Mouse (Mus musculus): ENCODE data around the gene Hist1h4k. TPM values are rescaled to one million over a fixed set of nuclear protein-coding genes. Genes with fewer than 3 reads are reported as not detected.
"Not testable (repeated sequence)": the region's sequence is repeated elsewhere in the genome, so short reads cannot be mapped to it uniquely, and the experiment has no call there.

Gene Hist1h4k
- 100 to 1,000 TPM; 229 to 266 TPM for total RNA-seq (2021)
- long read RNA-seq, experiment 1, result 0 reads
- long read RNA-seq, experiment 2, partial matches to known transcripts, result 0 of 1 reads
- long read RNA-seq, experiment 2, other reads (novel, unspliced or antisense), result 0 of 1 reads

GRCm38 (mm10) chr13:21750159-21751017 is at the start of gene Hist1h4k:
TSS of gene Hist1h4k (minus strand) at chr13:21750505.
- peak; percentile 89 to 92 for DNase-seq (ENCODE audit: low spot score in 2 of 2)

DNA sequence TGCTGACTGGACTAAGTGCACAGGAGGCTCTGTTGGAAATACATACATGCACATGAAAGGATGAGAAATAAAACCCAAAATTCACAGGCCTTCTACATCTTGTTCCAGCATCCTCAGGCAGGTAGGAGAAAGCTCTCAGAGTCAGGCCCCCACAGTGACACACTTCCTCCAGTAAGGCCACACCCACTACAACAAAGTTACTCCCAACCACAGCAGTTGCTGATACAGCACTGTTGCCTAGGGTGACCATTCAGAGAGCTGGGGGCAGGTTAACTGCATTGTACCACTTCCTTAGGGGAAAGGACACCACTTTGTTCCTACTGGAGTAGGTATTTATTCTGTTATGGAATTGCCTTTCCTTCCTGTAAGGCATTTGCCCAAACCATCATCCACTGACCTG is 46.9 kb upstream of the Hist1h4k start:
- DNase-seq (ENCODE audit: low spot score in 2 of 2), result not testable (repeated sequence)

DNA sequence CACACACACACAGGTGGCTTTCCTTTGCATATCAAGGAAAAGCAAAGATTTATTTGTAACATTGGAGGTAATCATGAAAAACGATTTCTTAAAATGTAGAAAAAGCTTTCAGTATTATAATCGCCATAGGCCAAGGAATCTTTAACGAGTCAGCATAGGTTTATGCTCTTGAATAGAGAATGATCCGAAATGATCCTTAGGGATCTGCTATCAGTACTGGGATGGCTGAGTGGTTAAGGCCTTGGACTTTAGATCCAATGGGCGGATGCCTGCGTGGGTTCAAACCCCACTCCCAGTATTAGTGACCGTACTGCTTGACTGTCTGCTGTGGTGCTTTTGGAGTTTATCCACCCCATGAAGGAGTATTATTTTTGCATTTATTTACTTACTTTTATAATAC is 45.3 kb upstream of the Hist1h4k start:
- no peak for DNase-seq (ENCODE audit: low spot score in 2 of 2)

- DNase-seq (ENCODE audit: low spot score in 2 of 2), result no peak
Measured at GRCm38 (mm10) chr13:21790601-21791283, 40.4 kb upstream of the Hist1h4k start.

GRCm38 (mm10) chr13:21789925-21790324 is 39.6 kb upstream of the Hist1h4k start:
- DNase-seq (ENCODE audit: low spot score in 2 of 2), result no peak

- no peak for DNase-seq (ENCODE audit: low spot score in 2 of 2)
Measured at GRCm38 (mm10) chr13:21787760-21788593, 37.7 kb upstream of the Hist1h4k start.

GRCm38 (mm10) chr13:21786899-21787629 is 36.8 kb upstream of the Hist1h4k start, which contains the start of the genes Hist1h2an and Hist1h2bp:
TSS of gene Hist1h2an (minus strand) at chr13:21787218.
TSS of gene Hist1h2bp (plus strand) at chr13:21787461.
- DNase-seq (ENCODE audit: low spot score in 2 of 2), result peak; percentile 86 to 99

DNA sequence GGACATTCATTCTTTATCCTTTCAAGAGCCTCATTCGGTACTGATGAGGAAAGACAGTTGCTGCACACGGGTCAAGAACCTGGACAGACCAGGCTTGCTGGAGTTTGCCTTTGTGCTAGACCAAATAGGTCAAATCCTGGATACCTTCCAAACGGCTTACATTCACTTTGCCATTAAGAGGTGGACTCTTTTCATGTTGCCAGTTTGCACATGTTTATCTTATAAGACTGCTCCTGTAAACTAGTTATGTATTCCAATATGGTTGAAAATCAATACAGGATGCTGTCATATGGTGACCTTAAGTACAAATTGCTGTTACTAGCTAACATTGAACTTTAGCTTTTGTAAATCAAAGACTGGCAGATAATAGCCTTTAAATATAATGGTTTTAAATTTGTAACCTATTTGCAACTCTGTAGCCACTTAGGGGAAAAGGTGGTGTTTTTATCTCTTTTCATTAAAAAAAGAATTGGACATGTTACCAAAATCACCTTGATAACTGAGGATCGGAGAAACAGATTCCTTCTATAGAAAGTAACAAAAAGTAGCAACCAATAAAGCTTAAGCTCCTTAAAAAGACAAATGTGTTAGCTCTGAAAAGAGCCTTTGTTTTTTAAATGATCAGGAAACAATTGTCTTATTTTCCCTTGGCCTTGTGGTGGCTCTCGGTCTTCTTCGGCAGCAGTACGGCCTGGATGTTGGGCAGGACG is 36.0 kb upstream of the Hist1h4k start:
- DNase-seq (ENCODE audit: low spot score in 2 of 2), result no peak

DNA sequence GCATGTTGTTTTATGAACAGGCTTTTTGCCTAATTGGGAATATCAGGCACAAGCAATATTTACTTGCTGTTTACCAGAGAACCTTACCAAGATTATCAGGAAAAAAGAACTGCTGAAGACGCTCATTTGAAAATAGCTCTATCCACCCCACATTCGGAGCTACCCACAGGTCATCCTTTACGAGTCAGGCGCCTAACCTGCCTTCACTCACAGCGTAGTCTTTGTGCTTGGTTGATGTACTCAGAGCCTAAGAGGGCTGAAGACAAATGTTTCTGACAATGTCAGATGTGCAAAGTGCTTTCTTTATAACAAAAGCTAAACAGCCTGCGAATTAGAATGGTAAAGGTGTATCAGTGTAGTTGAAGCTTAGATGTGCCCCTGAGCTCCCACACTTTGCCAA is 34.0 kb upstream of the Hist1h4k start:
- DNase-seq (ENCODE audit: low spot score in 2 of 2), result no peak

DNA sequence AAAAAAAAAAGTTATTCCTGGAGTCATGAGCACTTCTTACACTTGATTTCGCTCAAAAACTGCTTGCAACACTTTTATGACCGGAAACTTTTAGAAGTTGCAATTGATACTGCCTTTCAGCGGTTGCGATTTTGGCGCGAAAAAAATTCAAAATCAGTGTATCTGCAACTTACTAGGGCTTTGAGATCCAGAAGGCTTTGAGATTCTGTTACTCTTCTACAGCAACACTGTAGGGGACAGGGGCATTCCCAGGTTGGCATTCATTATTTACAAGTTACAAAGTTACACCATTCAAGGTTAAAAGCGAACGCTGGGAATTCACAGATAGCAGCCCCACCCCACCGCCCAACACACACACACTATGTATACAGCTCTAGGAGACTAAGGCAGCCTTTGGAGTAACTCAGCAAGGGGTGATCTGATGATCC is 33.4 kb upstream of the Hist1h4k start:
- peak in 1 of 2 experiments; percentile 28 for DNase-seq (ENCODE audit: low spot score in 2 of 2)

DNA sequence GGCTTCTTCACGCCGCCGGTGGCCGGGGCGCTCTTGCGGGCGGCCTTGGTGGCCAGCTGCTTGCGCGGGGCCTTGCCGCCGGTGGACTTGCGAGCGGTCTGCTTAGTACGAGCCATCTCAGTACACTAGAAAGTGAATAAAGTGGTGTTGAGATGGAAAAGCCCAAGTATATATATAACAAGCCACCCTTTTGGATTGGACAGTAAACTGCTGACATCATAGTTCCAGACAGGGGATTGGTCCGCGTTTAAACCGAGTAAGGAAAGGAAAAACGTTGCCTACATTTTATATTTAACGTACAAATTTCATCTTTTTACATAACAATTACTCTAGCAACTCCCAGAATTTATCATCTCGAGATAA is 32.9 kb upstream of the Hist1h4k start, which contains the start of gene Hist1h3i:
TSS of gene Hist1h3i (minus strand) at position 116 of the 363 bp plus-strand sequence.
- DNase-seq (ENCODE audit: low spot score in 2 of 2), result peak; percentile 62 to 91

- peak in 1 of 2 experiments; percentile 34 for DNase-seq (ENCODE audit: low spot score in 2 of 2)
Measured at GRCm38 (mm10) chr13:21782361-21783254, 32.3 kb upstream of the Hist1h4k start.

DNA sequence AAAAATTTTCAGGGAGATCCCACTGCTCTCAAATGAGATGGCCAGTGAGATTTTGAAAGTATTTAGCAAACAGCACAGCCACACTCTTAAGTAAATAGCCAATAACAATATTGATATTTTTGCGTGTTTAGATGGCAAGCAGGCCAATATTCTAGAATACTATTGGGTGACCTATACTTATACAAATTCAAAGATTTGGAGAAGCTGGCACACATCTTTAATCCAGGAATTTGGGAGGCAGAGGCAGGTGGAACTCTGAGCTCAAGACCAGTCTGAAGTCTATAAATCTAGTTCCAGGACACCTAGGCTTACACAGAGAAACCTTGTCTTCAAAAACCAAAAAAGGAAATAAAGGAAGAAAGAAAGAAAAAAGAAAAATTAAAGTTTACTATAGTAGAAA is 31.3 kb upstream of the Hist1h4k start:
- no peak for DNase-seq (ENCODE audit: low spot score in 2 of 2)

DNA sequence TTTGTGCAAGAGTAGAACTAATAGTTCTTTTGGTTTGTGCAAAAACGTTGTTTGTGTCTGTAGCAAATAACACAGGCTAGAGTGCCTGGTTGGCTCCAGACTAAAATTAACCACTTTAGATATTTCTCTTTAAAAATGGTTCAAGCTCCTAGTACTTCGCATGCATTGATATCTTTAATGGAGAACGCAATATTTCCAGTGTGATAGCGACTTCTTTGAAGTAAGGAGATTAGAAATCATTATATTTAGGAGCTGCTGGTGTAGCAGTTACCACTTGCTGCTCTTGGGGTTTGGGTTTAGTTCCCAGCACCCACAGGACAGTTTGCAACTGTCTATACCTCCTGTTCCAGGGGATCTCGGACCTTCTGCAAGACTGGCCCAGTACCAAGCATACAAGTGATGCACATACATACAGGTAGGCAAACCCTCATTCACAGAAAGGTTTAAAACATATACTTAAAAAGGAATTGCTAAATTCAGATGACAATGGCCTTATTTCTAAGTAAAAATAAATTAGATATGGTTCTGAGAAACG is 30.8 kb upstream of the Hist1h4k start:
- DNase-seq (ENCODE audit: low spot score in 2 of 2), result no peak

- DNase-seq (ENCODE audit: low spot score in 2 of 2), result peak in 1 of 2 experiments; percentile 15
Measured at GRCm38 (mm10) chr13:21779767-21780731, 29.7 kb upstream of the Hist1h4k start, which contains the start of gene Hist1h1b. TSS of gene Hist1h1b (minus strand) at chr13:21780625.

DNA sequence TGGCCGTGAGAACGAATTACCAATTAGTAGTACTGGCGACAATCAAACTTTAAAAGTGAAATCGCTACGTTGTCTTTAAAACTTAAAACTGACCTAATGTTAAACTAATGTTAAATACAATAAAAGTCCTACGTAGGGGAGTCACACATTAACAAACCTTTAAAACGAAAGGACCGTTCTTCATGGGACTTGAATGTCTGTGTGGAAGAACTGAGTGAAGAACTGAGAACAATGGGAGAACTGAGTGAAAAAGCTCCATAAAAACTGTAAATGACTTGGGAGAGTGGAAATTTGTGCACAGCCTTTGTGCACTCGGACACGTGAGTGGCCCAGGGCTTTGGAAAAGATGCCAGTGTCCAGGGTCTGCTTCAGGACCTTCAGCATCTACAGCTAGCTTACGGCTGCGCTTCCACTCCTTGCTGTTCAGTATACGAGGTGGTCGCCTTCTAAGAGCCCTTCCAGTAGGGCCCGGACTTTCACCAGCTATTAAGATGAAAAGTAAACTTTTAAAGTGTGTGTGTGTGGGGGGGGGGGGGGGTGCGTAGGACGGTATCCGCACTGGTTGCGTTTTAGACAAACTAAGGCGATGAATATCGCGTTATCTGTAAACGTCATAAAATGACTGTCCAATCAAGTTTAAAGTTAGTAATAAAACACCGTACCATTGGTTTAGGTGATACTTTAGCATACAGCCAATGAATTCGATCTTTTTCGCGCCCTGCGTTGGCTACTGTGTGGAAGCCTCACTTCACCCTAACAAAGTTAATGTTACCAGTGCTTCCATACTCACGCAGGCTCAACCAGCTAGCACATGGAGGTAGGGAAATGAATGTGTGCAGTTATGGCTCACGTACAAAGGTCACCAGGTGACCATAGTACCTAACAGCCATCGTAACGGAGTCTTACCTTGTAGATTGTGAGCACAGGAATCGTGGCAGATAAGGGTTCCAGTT is 28.8 kb upstream of the Hist1h4k start:
- peak; percentile 45 to 89 for DNase-seq (ENCODE audit: low spot score in 2 of 2)
